Comparison of ENCODE assay signal across 9 mouse cellular contexts in genomic region chr8:47994618-47995274, GRCm38 (mm10). TPM values are rescaled to one million over a fixed set of nuclear protein-coding genes. Genes with fewer than 3 reads are reported as not detected.
DNase-seq lines count a peak whose midpoint lies in the region; ATAC-seq and TF ChIP-seq lines count a peak whose summit lies in the region.
"Had no signal": no experiment of that assay in that cellular context is flagged by ENCODE, and none has a peak within 500 bp of the region (broad histone marks: within the 10 kb centered on the region; RNA-seq: fewer than 3 reads in every experiment).

No protein-coding gene starts in this region.

- ATAC-seq in stomach, embryonic 14.5 days (ENCODE audit: insufficient number of reproducible peaks, insufficient read depth, low FRiP score, low read depth): no peak

- H3K4me2 ChIP-seq in stomach, embryonic 14.5 days (replicated peaks; ENCODE audit: low read depth, low read length): peak overlapping the region; percentile 39

- H3K4me1 ChIP-seq in heart, embryonic 10.5 days: peaks cover 31% of the 10 kb centered on the region
- peaks cover 18% of the 10 kb centered on the region for H3K4me1 ChIP-seq in stomach, embryonic 14.5 days (ENCODE audit: control insufficient read depth, insufficient read depth, low read length)

- no peaks in the 10 kb centered on the region for H3K9me3 ChIP-seq in heart, embryonic 10.5 days
- no peaks in the 10 kb centered on the region for H3K9me3 ChIP-seq in stomach, embryonic 14.5 days (ENCODE audit: control insufficient read depth, low read depth, low read length)

- intact Hi-C loops in gastrocnemius, adult 2 months (cut with DNase I): loop anchor here (5.0 kb wide), 1 partner anchor 277 kb away; no protein-coding TSS in a partner anchor
- intact Hi-C loops in left cerebral cortex, postnatal 14 days (cut with DNase I): no loop called here

- 23% methylated on average over 25 of the region's 25 CpGs for WGBS in heart, embryonic 10.5 days
- 28% methylated on average over 25 of the region's 25 CpGs for WGBS in stomach, embryonic 14.5 days

- H3K27me3 ChIP-seq in heart, embryonic 10.5 days (ENCODE audit: insufficient read depth, poor library complexity, severe bottlenecking): no peaks in the 10 kb centered on the region
- no peaks in the 10 kb centered on the region for H3K27me3 ChIP-seq in stomach, embryonic 14.5 days (ENCODE audit: control insufficient read depth, insufficient read depth, low read length)

- H3K4me3 ChIP-seq in gastrocnemius, adult 2 months: peak overlapping the region; percentile 67
- peak overlapping the region; percentile 43 for H3K4me3 ChIP-seq in heart, embryonic 10.5 days
- H3K4me3 ChIP-seq in stomach, embryonic 14.5 days (ENCODE audit: low read depth, low read length): peak overlapping the region; percentile 7; the same call in 1 of the 2 replicates

- no peaks in the 10 kb centered on the region for H3K36me3 ChIP-seq in heart, embryonic 10.5 days
- H3K36me3 ChIP-seq in stomach, embryonic 14.5 days (ENCODE audit: control insufficient read depth, insufficient read depth, low read length): no peaks in the 10 kb centered on the region

- no peak for TF ChIP-seq CTCF in gastrocnemius, adult 2 months (IDR thresholded peaks at IDR 0.05)

- 0 out of 2 replicates have a peak overlapping the region, but pooled peaks have one; percentile 0 for H3K9ac ChIP-seq in stomach, embryonic 14.5 days (replicated peaks; ENCODE audit: low read depth, low read length)

- peak overlapping the region; percentile 68 for H3K27ac ChIP-seq in gastrocnemius, adult 2 months
- H3K27ac ChIP-seq in heart, embryonic 10.5 days: peak overlapping the region; percentile 84
- no peak overlapping the region for H3K27ac ChIP-seq in stomach, embryonic 14.5 days (ENCODE audit: low read length)

- DNase-seq in gastrocnemius, adult 2 months: peak; percentile 55
- DNase-seq in gastrocnemius, postnatal 4 days (ENCODE audit: low spot score in 2 of 2): no peak
- DNase-seq in heart, embryonic 10.5 days (ENCODE audit: low spot score): peak; percentile 83
- peak; percentile 52 to 61 for DNase-seq in kidney, postnatal 25 days
- no peak for DNase-seq in right cerebral cortex, postnatal 10 days (ENCODE audit: low spot score in 2 of 2)
- no peak for DNase-seq in left cerebral cortex, postnatal 14 days (ENCODE audit: low spot score in 2 of 2)
- DNase-seq in thymus, postnatal 10 days (ENCODE audit: low spot score in 2 of 2): no peak
- DNase-seq: cerebellum, adult 11 months had no signal

RNA-seq across cellular contexts. Expression of gene Wwc2, which starts 4.0 kb away (rescaled TPM):
- 1 to 10 TPM; 5.0 to 8.3 TPM for total RNA-seq in gastrocnemius, adult 2 months (2021)
- total RNA-seq in gastrocnemius, postnatal 4 days (2021): 10 to 100 TPM; 19.5 to 20.2 TPM
- 16.7 and 19.2 TPM in 2 replicates for polyA plus RNA-seq in heart, embryonic 10.5 days (2016; fragmentation: Nextera tagmentation; extraction: Ambion mirVana)
- 12.0 and 13.3 TPM in 2 replicates for polyA plus RNA-seq in stomach, embryonic 14.5 days (2014; fragmentation: Nextera tagmentation; extraction: Ambion mirVana)
- total RNA-seq in left cerebral cortex, postnatal 14 days (2021): 10 to 100 TPM; 27.5 to 27.8 TPM

Comparison
In these comparisons a context has a peak if more than half of its experiments do, and no peak if none do; other contexts are left out.
1. DNase-seq: peak in gastrocnemius, adult 2 months (single experiment), heart, embryonic 10.5 days (single experiment) and kidney, postnatal 25 days (2 of 2); none in gastrocnemius, postnatal 4 days (0 of 2), right cerebral cortex, postnatal 10 days (0 of 2), left cerebral cortex, postnatal 14 days (0 of 2) and thymus, postnatal 10 days (0 of 2).
2. H3K4me3 ChIP-seq: peak in every context shown above with its lines; median percentile 67 in gastrocnemius, adult 2 months; 43 in heart, embryonic 10.5 days; 7 in stomach, embryonic 14.5 days.